24 mouse cellular contexts compared by ENCODE assay signal in the genomic region with DNA sequence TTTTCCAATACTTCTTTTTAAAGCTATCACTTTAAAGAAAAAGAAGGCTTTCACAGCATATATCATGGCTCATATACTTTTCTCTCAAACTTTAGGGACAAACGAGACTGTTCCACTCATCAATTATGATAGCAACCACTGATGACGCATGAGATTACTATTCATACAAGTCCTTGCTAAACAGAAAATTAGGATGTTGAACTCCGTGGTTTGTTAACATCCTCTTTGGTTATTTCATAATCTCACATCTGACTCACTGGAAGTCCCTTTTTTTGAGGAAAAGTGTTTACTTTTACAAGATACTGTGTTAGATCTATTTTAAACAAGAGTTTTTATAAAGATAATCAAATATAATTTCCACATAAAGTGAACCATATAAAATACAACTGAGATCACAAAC. TPM values are rescaled to one million over a fixed set of nuclear protein-coding genes. Genes with fewer than 3 reads are reported as not detected.
A peak's percentile ranks its signal among the peaks of the same experiment; 100 is the strongest.
DNase-seq lines count a peak whose midpoint lies in the region; ATAC-seq and TF ChIP-seq lines count a peak whose summit lies in the region.
"Had no signal": no experiment of that assay in that cellular context is flagged by ENCODE, and none has a peak within 500 bp of the region (broad histone marks: within the 10 kb centered on the region; RNA-seq: fewer than 3 reads in every experiment).

No protein-coding gene starts in this region.

- TF ChIP-seq CTCF in gastrocnemius, adult 2 months (IDR thresholded peaks at IDR 0.05), result no peak

- ATAC-seq in forebrain, embryonic 15.5 days (replicated peaks), result no peak
- ATAC-seq: intestine, embryonic 16.5 days had no signal

- no peak overlapping the region for H3K4me3 ChIP-seq in gastrocnemius, adult 2 months
- H3K4me3 ChIP-seq in macrophage (ENCODE audit: inconsistent target), result no peak overlapping the region
- no peak overlapping the region for H3K4me3 ChIP-seq in forebrain, embryonic 15.5 days
- H3K4me3 ChIP-seq: embryonic facial prominence, embryonic 10.5 days; forebrain, embryonic 12.5 days; hindbrain, embryonic 15.5 days; midbrain, embryonic 10.5 days; neural tube, embryonic 12.5 days; stomach, embryonic 15.5 days had no signal

- 3% methylated on average over 3 of the region's 3 CpGs for WGBS in macrophage (ENCODE audit: missing documents)
- WGBS in forebrain, embryonic 15.5 days, result 91% methylated on average over 3 of the region's 3 CpGs

- no peak overlapping the region for H3K9ac ChIP-seq in forebrain, embryonic 15.5 days (replicated peaks)
- H3K9ac ChIP-seq: forebrain, embryonic 12.5 days; hindbrain, embryonic 15.5 days; neural tube, embryonic 12.5 days; stomach, embryonic 15.5 days had no signal

- no peaks in the 10 kb centered on the region for H3K4me1 ChIP-seq in forebrain, embryonic 15.5 days
- H3K4me1 ChIP-seq: embryonic facial prominence, embryonic 10.5 days; forebrain, embryonic 12.5 days; hindbrain, embryonic 15.5 days; midbrain, embryonic 10.5 days; neural tube, embryonic 12.5 days; stomach, embryonic 15.5 days had no signal

- H3K79me2 ChIP-seq in macrophage (ENCODE audit: inconsistent target), result no peaks in the 10 kb centered on the region

- no peaks in the 10 kb centered on the region for H3K27me3 ChIP-seq in forebrain, embryonic 15.5 days
- H3K27me3 ChIP-seq: CH12.LX; forebrain, embryonic 12.5 days; hindbrain, embryonic 15.5 days; neural tube, embryonic 12.5 days; stomach, embryonic 15.5 days had no signal

- no peaks in the 10 kb centered on the region for H3K36me3 ChIP-seq in macrophage (ENCODE audit: inconsistent target)
- no peaks in the 10 kb centered on the region for H3K36me3 ChIP-seq in forebrain, embryonic 15.5 days
- H3K36me3 ChIP-seq: embryonic facial prominence, embryonic 10.5 days; forebrain, embryonic 12.5 days; hindbrain, embryonic 15.5 days; midbrain, embryonic 10.5 days; neural tube, embryonic 12.5 days; stomach, embryonic 15.5 days had no signal

- intact Hi-C loops in gastrocnemius, adult 2 months (cut with DNase I), result no loop called here
- intact Hi-C loops in gastrocnemius, postnatal 14 days (cut with DNase I; ENCODE audit: low total_unique reads), result no loop called here

- no peaks in the 10 kb centered on the region for H3K9me3 ChIP-seq in forebrain, embryonic 15.5 days
- H3K9me3 ChIP-seq: embryonic facial prominence, embryonic 10.5 days; forebrain, embryonic 12.5 days; hindbrain, embryonic 15.5 days; midbrain, embryonic 10.5 days; neural tube, embryonic 12.5 days; stomach, embryonic 15.5 days had no signal

- H3K4me2 ChIP-seq in forebrain, embryonic 15.5 days (replicated peaks), result no peak overlapping the region
- H3K4me2 ChIP-seq: forebrain, embryonic 12.5 days; heart, embryonic 11.5 days; hindbrain, embryonic 15.5 days; neural tube, embryonic 12.5 days; stomach, embryonic 15.5 days had no signal

- H3K27ac ChIP-seq in gastrocnemius, adult 2 months, result 0 out of 2 replicates have a peak overlapping the region, but pooled peaks have one; percentile 12
- peak overlapping the region; percentile 69 for H3K27ac ChIP-seq in macrophage
- no peak overlapping the region for H3K27ac ChIP-seq in forebrain, embryonic 15.5 days (replicated peaks)
- H3K27ac ChIP-seq: embryonic facial prominence, embryonic 10.5 days; forebrain, embryonic 12.5 days; hindbrain, embryonic 15.5 days; kidney, postnatal 0 days; midbrain, embryonic 10.5 days; neural tube, embryonic 12.5 days; stomach, embryonic 15.5 days had no signal

- DNase-seq in gastrocnemius, adult 2 months, result no peak
- no peak for DNase-seq in gastrocnemius, postnatal 14 days
- peak; percentile 34 for DNase-seq in lung, postnatal 25 days (ENCODE audit: low spot score)
- DNase-seq in lung, postnatal 14 days, result no peak
- peak; percentile 18 for DNase-seq in skeletal muscle tissue, adult 2 months (ENCODE audit: low read depth, low spot score)
- DNase-seq in layer of hippocampus, adult 9-11 months, result no peak
- DNase-seq: cerebellum, adult 2 months; cerebellum, postnatal 36 days; gastrocnemius, postnatal 36 days; layer of hippocampus, postnatal 36 days; lung, adult 18-20 months; thymus, adult 2 months had no signal

RNA-seq across cellular contexts. Expression of gene Ctsc, which starts 34.8 kb away (rescaled TPM):
- total RNA-seq in gastrocnemius, adult 2 months (2021), result 10 to 100 TPM; 41.6 to 50.7 TPM
- total RNA-seq in gastrocnemius, postnatal 14 days (2021), result 10 to 100 TPM; 29.8 to 35.7 TPM
- total RNA-seq in macrophage (2018; cell fraction: chromatin; rRNA removed), result 1,000 to 10,000 TPM in 15 of 26 experiments, 100 to 1,000 TPM in 11; 204 to 3,293 (median 1,443) TPM
- 100 to 1,000 TPM; 176 to 809 (median 573) TPM for total RNA-seq in macrophage (2018; cell fraction: cytosol; rRNA removed)
- total RNA-seq in macrophage (2018; cell fraction: nucleus; rRNA removed), result 1,000 to 10,000 TPM in 19 of 26 experiments, 100 to 1,000 TPM in 7; 337 to 2,941 (median 1,455) TPM
- 237 to 366 TPM (median 330 TPM) in 3 replicates for polyA plus RNA-seq in macrophage (2018)
- polyA plus RNA-seq in forebrain, embryonic 15.5 days (2015; fragmentation: Nextera tagmentation; extraction: Ambion mirVana), result 10.7 and 11.6 TPM in 2 replicates

Comparison
In these comparisons a context has a peak if more than half of its experiments do, and no peak if none do; other contexts are left out.
1. DNase-seq: peak in lung, postnatal 25 days (single experiment) and skeletal muscle tissue, adult 2 months (single experiment); none in gastrocnemius, adult 2 months (single experiment), gastrocnemius, postnatal 14 days (single experiment), lung, postnatal 14 days (single experiment) and layer of hippocampus, adult 9-11 months (single experiment).